Mouse (Mus musculus): ENCODE results near the gene Fkbp15. TPM values are rescaled to one million over a fixed set of nuclear protein-coding genes. Genes with fewer than 3 reads are reported as not detected.

Fkbp15 gene
- total and polyA plus RNA-seq, 3 experiments, result 14.7 to 19.6 (median 16.6) TPM

DNA sequence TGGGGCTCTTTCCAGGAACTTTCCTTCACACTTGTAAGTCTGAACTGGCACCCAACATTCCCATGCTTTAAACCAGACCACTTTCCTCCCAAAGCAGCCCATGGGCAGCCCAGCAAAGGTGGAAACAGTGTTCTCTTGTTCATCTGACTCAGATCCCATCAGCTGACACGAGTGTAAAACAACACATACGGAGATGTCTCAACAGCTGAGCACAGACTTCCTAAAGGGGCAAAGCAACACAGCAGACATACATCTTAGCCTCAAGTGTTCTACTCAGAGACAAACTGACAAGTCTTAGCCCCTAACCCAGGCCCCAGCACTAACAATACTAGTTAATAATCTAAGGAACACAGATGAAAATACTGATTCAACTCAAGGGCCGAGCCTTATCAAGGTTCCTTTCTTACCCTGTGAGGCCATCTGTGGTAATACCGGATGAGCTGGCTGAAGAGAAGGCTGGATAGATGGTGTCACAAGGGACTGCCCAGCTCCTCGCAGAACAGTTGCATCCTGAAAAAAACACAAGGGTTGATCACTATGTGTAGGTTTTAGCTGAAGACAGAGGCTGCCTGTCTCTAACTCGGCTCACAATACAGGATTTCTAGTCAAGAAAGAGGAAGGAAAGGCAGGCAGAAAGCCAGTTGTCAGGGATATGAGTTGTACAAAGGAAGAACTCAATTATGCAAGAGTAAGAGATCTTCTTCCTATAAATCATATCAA is 31.2 kb downstream of the Fkbp15 start:
- no peak for DNase-seq
- 48% methylated on average over 6 of the region's 6 CpGs for WGBS
- no peak overlapping the region for H3K4me3 ChIP-seq
- no peaks in the 10 kb centered on the region for H3K27me3 ChIP-seq (ENCODE audit: control insufficient read depth, insufficient read depth, low read length)
- H3K36me3 ChIP-seq (ENCODE audit: control insufficient read depth, insufficient read depth, low read length), result peaks cover 22% of the 10 kb centered on the region
- H3K4me1 ChIP-seq (ENCODE audit: control insufficient read depth, insufficient read depth, low read length), result no peaks in the 10 kb centered on the region
- no peaks in the 10 kb centered on the region for H3K79me2 ChIP-seq (replicated peaks; ENCODE audit: control insufficient read depth, insufficient read depth, low read length)
- H3K9ac ChIP-seq (ENCODE audit: low read depth, low read length), result no peak overlapping the region
- intact Hi-C loops (cut with DNase I), result no loop called here
- H3K27ac ChIP-seq, result no peak overlapping the region
- TF ChIP-seq EP300 (IDR thresholded peaks at IDR 0.05; ENCODE audit: insufficient read depth, low read depth, low read length) (no peak), CTCF (IDR thresholded peaks at IDR 0.05) (no peak), POLR2A (IDR thresholded peaks at IDR 0.05; ENCODE audit: insufficient read depth, low read depth, low read length) (no peak)

DNA sequence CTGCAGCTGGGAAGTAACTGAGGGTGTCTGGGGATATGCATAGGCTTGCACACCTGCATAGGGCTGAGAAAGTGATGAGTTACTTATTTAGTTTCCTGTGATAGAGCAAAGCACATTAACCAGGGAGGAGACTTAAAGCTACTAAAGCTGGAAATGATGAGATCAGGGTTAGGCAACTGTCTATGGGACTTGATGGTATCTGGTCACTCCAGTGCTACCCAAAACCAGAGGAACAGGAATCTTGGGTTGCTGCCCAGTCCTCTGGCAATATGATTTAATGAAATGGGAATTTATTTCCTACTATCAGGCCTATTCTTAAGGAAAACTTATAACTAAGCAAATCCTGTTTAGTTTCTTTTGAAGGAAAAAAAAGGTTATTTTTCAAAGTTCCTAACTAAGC is 34.2 kb downstream of the Fkbp15 start:
- H3K27ac ChIP-seq, result no peak overlapping the region
- TF ChIP-seq EP300 (IDR thresholded peaks at IDR 0.05; ENCODE audit: insufficient read depth, low read depth, low read length) (no peak), POLR2A (IDR thresholded peaks at IDR 0.05; ENCODE audit: insufficient read depth, low read depth, low read length) (no peak), CTCF (IDR thresholded peaks at IDR 0.05) (no peak)
- no peaks in the 10 kb centered on the region for H3K27me3 ChIP-seq (ENCODE audit: control insufficient read depth, insufficient read depth, low read length)
- no peak for DNase-seq
- H3K4me1 ChIP-seq (ENCODE audit: control insufficient read depth, insufficient read depth, low read length), result no peaks in the 10 kb centered on the region
- H3K4me3 ChIP-seq, result no peak overlapping the region
- intact Hi-C loops (cut with DNase I), result no loop called here
- peaks cover 25% of the 10 kb centered on the region for H3K36me3 ChIP-seq (ENCODE audit: control insufficient read depth, insufficient read depth, low read length)
- H3K9ac ChIP-seq (ENCODE audit: low read depth, low read length), result no peak overlapping the region
- H3K79me2 ChIP-seq (replicated peaks; ENCODE audit: control insufficient read depth, insufficient read depth, low read length), result no peaks in the 10 kb centered on the region

DNA sequence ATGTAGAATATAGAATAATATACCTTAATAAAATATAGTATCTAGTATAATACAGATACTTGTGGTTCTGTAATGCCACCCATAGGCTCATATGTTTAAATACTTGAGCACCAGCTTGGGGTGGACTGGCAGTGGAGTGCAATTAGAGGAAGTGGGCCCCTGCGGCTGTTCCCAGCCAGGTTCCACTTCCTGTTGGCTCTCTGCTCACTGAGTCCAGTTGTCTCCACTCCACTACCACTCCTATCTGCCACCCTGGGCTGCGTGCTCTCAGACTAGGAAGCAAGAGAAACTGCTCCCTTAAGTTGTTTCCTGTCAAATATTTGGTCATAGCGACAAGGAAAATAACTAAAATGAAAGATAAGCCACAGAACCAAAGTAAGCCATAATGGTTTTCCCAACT is 37.7 kb downstream of the Fkbp15 start:
- TF ChIP-seq POLR2A (IDR thresholded peaks at IDR 0.05; ENCODE audit: insufficient read depth, low read depth, low read length), result no peak
- TF ChIP-seq CTCF (IDR thresholded peaks at IDR 0.05), result no peak
- no peak for TF ChIP-seq EP300 (IDR thresholded peaks at IDR 0.05; ENCODE audit: insufficient read depth, low read depth, low read length)
- H3K9ac ChIP-seq (ENCODE audit: low read depth, low read length), result no peak overlapping the region
- no peaks in the 10 kb centered on the region for H3K79me2 ChIP-seq (replicated peaks; ENCODE audit: control insufficient read depth, insufficient read depth, low read length)
- peaks cover 19% of the 10 kb centered on the region for H3K36me3 ChIP-seq (ENCODE audit: control insufficient read depth, insufficient read depth, low read length)
- DNase-seq, result peak in 1 of 2 experiments; percentile 48
- WGBS, result 57% methylated on average over 3 of the region's 3 CpGs
- intact Hi-C loops (cut with DNase I), result no loop called here
- H3K27me3 ChIP-seq (ENCODE audit: control insufficient read depth, insufficient read depth, low read length), result no peaks in the 10 kb centered on the region
- no peak overlapping the region for H3K4me3 ChIP-seq
- no peak overlapping the region for H3K27ac ChIP-seq
- H3K4me1 ChIP-seq (ENCODE audit: control insufficient read depth, insufficient read depth, low read length), result no peaks in the 10 kb centered on the region; the same call in 1 of the 2 replicates

DNA sequence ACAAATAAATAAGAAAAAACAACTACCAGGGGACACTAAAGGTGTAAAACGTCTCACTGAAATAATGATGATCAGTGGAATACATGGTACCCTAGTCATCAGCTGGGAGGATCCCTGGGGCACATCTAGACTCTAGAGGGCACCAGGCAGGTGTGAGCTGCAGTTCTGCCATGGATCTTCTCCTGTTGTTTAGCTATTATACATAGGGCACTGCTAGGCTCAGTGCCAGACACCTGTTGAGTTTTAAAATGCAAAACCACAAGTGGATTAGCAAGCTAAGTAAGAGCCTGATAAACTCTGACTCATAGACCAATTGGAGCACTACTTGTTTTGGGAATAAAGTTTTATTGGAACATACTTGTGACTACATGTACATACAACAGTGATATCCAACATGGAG is 42.1 kb downstream of the Fkbp15 start:
- Histone ChIP-seq H3K9ac (ENCODE audit: low read depth, low read length) (no peak overlapping the region), H3K27me3 (ENCODE audit: control insufficient read depth, insufficient read depth, low read length) (no peaks in the 10 kb centered on the region), H3K36me3 (ENCODE audit: control insufficient read depth, insufficient read depth, low read length) (peaks cover 3% of the 10 kb centered on the region), H3K4me3 (no peak overlapping the region), H3K4me1 (ENCODE audit: control insufficient read depth, insufficient read depth, low read length) (no peaks in the 10 kb centered on the region; the same call in 1 of the 2 replicates), H3K27ac (no peak overlapping the region), H3K79me2 (replicated peaks; ENCODE audit: control insufficient read depth, insufficient read depth, low read length) (no peaks in the 10 kb centered on the region)
- intact Hi-C loops (cut with DNase I), result no loop called here
- 71% methylated on average over 1 of the region's 1 CpGs for WGBS
- DNase-seq, result no peak
- TF ChIP-seq POLR2A (IDR thresholded peaks at IDR 0.05; ENCODE audit: insufficient read depth, low read depth, low read length) (no peak), EP300 (IDR thresholded peaks at IDR 0.05; ENCODE audit: insufficient read depth, low read depth, low read length) (no peak), CTCF (IDR thresholded peaks at IDR 0.05) (no peak)

DNA sequence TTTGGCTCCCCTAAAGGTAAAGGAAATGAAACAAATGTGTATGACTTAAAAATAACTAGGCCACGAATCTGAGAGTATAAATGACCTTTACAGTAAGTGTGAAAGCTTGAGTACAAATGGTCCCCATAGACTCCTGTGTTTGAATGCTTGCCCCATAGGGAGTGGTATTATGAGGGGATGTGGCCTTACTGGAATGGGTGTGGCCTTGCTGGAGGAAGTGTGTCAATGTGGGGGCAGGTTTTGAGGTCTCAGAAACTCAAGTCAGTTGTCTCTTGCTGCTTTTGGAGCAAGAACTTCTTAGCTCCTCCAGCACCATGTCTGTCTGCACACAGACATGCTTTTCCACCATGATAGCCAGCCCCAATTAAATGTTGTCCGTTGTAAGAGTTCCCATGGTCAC is 43.9 kb downstream of the Fkbp15 start:
- peaks cover 5% of the 10 kb centered on the region for H3K36me3 ChIP-seq (ENCODE audit: control insufficient read depth, insufficient read depth, low read length)
- H3K9ac ChIP-seq (ENCODE audit: low read depth, low read length), result no peak overlapping the region
- H3K27me3 ChIP-seq (ENCODE audit: control insufficient read depth, insufficient read depth, low read length), result no peaks in the 10 kb centered on the region
- no peak overlapping the region for H3K4me3 ChIP-seq
- 60% methylated on average over 2 of the region's 2 CpGs for WGBS
- no peak overlapping the region for H3K27ac ChIP-seq
- no peak for TF ChIP-seq CTCF (IDR thresholded peaks at IDR 0.05)
- no peak for TF ChIP-seq POLR2A (IDR thresholded peaks at IDR 0.05; ENCODE audit: insufficient read depth, low read depth, low read length)
- TF ChIP-seq EP300 (IDR thresholded peaks at IDR 0.05; ENCODE audit: insufficient read depth, low read depth, low read length), result no peak
- H3K79me2 ChIP-seq (replicated peaks; ENCODE audit: control insufficient read depth, insufficient read depth, low read length), result no peaks in the 10 kb centered on the region
- DNase-seq, result no peak
- intact Hi-C loops (cut with DNase I), result no loop called here
- H3K4me1 ChIP-seq (ENCODE audit: control insufficient read depth, insufficient read depth, low read length), result no peaks in the 10 kb centered on the region; the same call in 1 of the 2 replicates

DNA sequence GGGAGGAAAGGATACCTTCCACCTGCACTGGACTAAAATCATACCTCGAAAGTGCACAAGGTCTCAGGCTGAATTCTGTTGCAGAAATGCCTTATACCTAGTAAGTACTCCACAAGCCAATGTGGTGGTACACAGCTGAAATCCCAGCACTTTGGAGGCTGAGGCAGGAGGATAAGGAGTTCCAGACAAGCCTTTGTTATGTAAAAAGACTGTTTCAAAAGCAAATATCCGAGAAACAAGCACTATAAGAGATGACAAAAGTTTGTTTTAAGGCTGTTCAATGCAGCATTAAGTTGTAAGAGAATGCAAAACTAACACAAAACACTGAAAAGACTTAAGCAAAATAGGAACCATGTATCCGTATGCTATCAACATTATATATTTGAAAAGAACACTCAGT is 45.8 kb downstream of the Fkbp15 start:
- H3K9ac ChIP-seq (ENCODE audit: low read depth, low read length), result no peak overlapping the region
- H3K4me1 ChIP-seq (ENCODE audit: control insufficient read depth, insufficient read depth, low read length), result no peaks in the 10 kb centered on the region; the same call in 1 of the 2 replicates
- no peak for TF ChIP-seq EP300 (IDR thresholded peaks at IDR 0.05; ENCODE audit: insufficient read depth, low read depth, low read length)
- no peak for TF ChIP-seq POLR2A (IDR thresholded peaks at IDR 0.05; ENCODE audit: insufficient read depth, low read depth, low read length)
- TF ChIP-seq CTCF (IDR thresholded peaks at IDR 0.05), result no peak
- no peak overlapping the region for H3K4me3 ChIP-seq
- H3K27me3 ChIP-seq (ENCODE audit: control insufficient read depth, insufficient read depth, low read length), result no peaks in the 10 kb centered on the region
- intact Hi-C loops (cut with DNase I), result no loop called here
- H3K27ac ChIP-seq, result no peak overlapping the region
- 93% methylated on average over 3 of the region's 3 CpGs for WGBS
- DNase-seq, result no peak
- H3K36me3 ChIP-seq (ENCODE audit: control insufficient read depth, insufficient read depth, low read length), result peaks cover 2% of the 10 kb centered on the region; the same call in 1 of the 2 replicates
- H3K79me2 ChIP-seq (replicated peaks; ENCODE audit: control insufficient read depth, insufficient read depth, low read length), result no peaks in the 10 kb centered on the region
